Mouse (Mus musculus): ENCODE data around the gene 2010111I01Rik. TPM values are rescaled to one million over a fixed set of nuclear protein-coding genes. Genes with fewer than 3 reads are reported as not detected.

2010111I01Rik gene
- polyA plus RNA-seq, 1 experiment, result 123 TPM

DNA sequence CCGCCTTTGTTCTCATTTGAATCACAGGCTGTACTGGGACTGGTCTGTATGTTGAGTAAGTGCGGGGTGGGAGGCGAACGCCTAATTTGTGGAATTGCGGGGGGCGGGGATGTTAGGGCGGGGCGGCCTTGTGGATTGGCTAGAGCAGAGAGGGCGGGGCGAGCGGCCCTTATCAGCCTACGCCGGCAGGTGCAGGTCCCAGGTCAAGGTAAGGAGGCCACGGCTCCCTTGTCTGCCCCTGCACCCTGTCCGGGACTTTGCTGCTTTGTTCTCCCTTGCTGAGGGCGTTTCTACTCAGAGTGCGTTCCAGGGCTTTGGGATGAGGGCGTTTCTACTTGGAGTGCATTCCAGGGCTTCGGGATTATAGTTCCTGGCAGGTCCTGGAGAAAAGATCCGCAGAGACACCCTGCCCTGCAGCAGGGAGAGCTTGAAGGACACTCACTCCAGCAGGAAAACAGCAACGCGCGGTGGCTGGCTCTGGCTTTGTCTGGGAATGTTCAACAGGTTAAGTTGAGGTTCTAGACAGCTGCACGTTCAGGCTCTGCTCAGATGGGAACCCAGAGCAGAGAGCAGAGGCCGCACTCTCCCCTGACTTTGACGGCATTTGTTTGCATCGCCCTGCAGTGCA is 308.0 kb downstream of the 2010111I01Rik start:
- Histone ChIP-seq H3K4me3 (ENCODE audit: insufficient read depth, low read length) (no peak overlapping the region), H3K4me1 (ENCODE audit: control insufficient read depth, insufficient read depth, low read length) (peaks cover 28% of the 10 kb centered on the region), H3K27ac (ENCODE audit: insufficient read depth, low read depth, low read length) (no peak overlapping the region)
- TF ChIP-seq POLR2A (IDR thresholded peaks at IDR 0.05; ENCODE audit: borderline replicate concordance, low read depth, low read length) (no peak), CTCF (IDR thresholded peaks at IDR 0.05; ENCODE audit: low read depth, low read length) (no peak)

DNA sequence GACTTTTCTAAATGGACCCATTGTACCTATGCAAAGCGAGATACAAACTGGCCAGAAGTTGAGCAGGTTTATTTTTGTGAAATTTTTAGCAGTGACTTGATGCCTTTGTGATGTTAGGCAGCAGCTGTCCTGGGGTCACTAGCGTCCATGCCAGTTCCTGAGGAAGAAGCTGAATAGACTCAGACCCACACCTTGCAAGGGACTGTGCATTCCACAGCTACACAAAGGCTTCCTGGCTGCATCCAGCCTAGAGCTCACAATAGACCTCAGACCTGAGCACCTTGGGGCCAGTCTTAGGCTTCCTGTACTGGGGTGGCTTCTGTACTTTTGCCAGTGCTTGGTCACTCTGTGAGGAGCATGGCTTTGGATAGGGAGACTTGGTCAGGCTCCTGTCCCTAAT is 309.2 kb downstream of the 2010111I01Rik start:
- peaks cover 25% of the 10 kb centered on the region for H3K4me1 ChIP-seq (ENCODE audit: control insufficient read depth, insufficient read depth, low read length)
- H3K27ac ChIP-seq (ENCODE audit: insufficient read depth, low read depth, low read length), result no peak overlapping the region
- TF ChIP-seq POLR2A (IDR thresholded peaks at IDR 0.05; ENCODE audit: borderline replicate concordance, low read depth, low read length) (no peak), CTCF (IDR thresholded peaks at IDR 0.05; ENCODE audit: low read depth, low read length) (no peak)
- no peak overlapping the region for H3K4me3 ChIP-seq (ENCODE audit: insufficient read depth, low read length)

DNA sequence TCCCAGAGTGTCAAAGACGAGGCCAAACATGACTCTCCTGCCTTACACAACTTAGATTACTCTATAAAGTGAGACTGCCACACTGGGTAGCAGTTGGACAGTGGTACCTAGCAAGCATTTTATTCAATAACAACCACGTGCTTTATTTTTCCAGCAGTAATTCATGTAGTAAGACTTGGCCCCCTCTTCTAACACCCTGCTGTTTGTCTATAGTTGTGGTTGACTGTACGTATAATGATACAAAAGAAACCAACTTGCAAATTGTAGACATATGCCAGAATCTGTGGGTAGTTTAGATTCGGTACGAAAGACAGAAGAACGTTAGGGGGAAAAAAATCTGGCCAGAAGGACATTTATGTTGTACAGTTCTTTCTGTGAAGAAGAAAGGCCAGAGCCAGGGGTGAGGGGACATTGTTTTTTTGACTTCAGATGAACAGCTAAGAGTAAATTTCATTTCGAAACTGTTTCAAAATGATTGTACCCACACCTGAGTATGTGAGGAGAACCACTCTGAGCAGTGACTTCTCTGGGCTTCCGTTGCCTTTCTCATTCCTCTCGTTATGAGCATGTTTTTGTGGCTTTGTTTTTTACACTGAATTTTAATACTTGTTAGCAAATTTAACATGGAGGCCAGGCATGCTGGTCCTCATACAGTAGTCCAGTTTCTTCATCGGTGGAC is 309.9 kb downstream of the 2010111I01Rik start:
- H3K4me3 ChIP-seq (ENCODE audit: insufficient read depth, low read length), result no peak overlapping the region
- H3K4me1 ChIP-seq (ENCODE audit: control insufficient read depth, insufficient read depth, low read length), result peaks cover 29% of the 10 kb centered on the region
- no peak overlapping the region for H3K27ac ChIP-seq (ENCODE audit: insufficient read depth, low read depth, low read length)
- TF ChIP-seq CTCF (IDR thresholded peaks at IDR 0.05; ENCODE audit: low read depth, low read length), result no peak
- TF ChIP-seq POLR2A (IDR thresholded peaks at IDR 0.05; ENCODE audit: borderline replicate concordance, low read depth, low read length), result no peak

DNA sequence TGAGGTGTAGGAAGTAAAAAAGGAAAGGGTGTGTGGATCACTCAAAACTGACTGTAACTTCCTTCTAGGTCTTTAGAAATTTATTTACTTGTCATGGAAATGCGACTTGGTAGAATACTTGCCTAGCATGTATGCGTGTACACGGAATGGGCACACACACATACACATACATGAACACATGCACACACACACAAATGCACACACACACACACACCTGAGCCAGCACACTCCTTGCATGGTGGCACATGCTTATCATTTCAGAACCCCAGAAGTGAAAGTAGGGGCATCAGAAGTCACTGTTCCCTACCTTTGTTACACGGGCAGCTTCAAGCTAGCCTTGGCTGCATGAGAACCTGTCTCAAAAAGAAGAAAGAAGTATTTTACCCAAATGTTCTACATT is 311.7 kb downstream of the 2010111I01Rik start:
- Histone ChIP-seq H3K4me3 (ENCODE audit: insufficient read depth, low read length) (no peak overlapping the region), H3K27ac (ENCODE audit: insufficient read depth, low read depth, low read length) (no peak overlapping the region), H3K4me1 (ENCODE audit: control insufficient read depth, insufficient read depth, low read length) (peaks cover 40% of the 10 kb centered on the region)
- no peak for TF ChIP-seq CTCF (IDR thresholded peaks at IDR 0.05; ENCODE audit: low read depth, low read length)
- TF ChIP-seq POLR2A (IDR thresholded peaks at IDR 0.05; ENCODE audit: borderline replicate concordance, low read depth, low read length), result no peak

- TF ChIP-seq CTCF (IDR thresholded peaks at IDR 0.05; ENCODE audit: low read depth, low read length) (no peak), POLR2A (IDR thresholded peaks at IDR 0.05; ENCODE audit: borderline replicate concordance, low read depth, low read length) (no peak)
- H3K27ac ChIP-seq (ENCODE audit: insufficient read depth, low read depth, low read length), result no peak overlapping the region
- peaks cover 40% of the 10 kb centered on the region for H3K4me1 ChIP-seq (ENCODE audit: control insufficient read depth, insufficient read depth, low read length)
- H3K4me3 ChIP-seq (ENCODE audit: insufficient read depth, low read length), result no peak overlapping the region
These were observed 312.6 kb downstream of the 2010111I01Rik start for GRCm38 (mm10) chr13:63277316-63277715.

DNA sequence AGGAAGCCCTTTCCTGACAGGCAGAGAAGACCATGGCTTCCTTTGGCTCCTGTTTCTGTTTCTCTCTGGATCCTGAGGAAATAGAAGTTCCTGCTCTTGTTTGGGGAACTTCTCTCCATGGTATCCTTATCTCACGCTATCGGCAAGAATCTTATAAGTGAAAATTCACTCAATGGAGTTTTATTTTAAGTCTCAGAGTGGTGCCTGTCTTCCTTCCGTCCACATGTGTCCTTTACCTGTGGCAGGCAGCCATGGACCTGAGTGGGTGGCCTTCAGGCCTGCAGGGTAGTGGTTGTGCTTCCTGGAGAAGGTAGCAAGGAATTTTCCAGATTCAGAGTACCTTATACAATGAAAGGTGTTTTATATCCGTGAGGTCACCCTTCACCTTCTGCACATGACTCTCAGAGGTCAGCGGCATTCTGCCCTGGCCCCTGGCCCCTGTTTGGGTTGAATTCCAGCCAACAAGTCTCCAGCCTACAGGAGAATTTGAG is 313.5 kb downstream of the 2010111I01Rik start:
- Histone ChIP-seq H3K27ac (ENCODE audit: insufficient read depth, low read depth, low read length) (peak overlapping the region; percentile 62), H3K4me1 (ENCODE audit: control insufficient read depth, insufficient read depth, low read length) (peaks cover 40% of the 10 kb centered on the region), H3K4me3 (ENCODE audit: insufficient read depth, low read length) (peak overlapping the region; percentile 34)
- no peak for TF ChIP-seq POLR2A (IDR thresholded peaks at IDR 0.05; ENCODE audit: borderline replicate concordance, low read depth, low read length)
- TF ChIP-seq CTCF (IDR thresholded peaks at IDR 0.05; ENCODE audit: low read depth, low read length), result no peak

- TF ChIP-seq POLR2A (IDR thresholded peaks at IDR 0.05; ENCODE audit: borderline replicate concordance, low read depth, low read length) (no peak), CTCF (IDR thresholded peaks at IDR 0.05; ENCODE audit: low read depth, low read length) (no peak)
- H3K4me1 ChIP-seq (ENCODE audit: control insufficient read depth, insufficient read depth, low read length), result peaks cover 37% of the 10 kb centered on the region
- peak overlapping the region; percentile 62 for H3K27ac ChIP-seq (ENCODE audit: insufficient read depth, low read depth, low read length)
- H3K4me3 ChIP-seq (ENCODE audit: insufficient read depth, low read length), result peak overlapping the region; percentile 36; the same call in 1 of the 2 replicates
These were observed 314.2 kb downstream of the 2010111I01Rik start for GRCm38 (mm10) chr13:63278796-63279475.

- Histone ChIP-seq H3K4me3 (ENCODE audit: insufficient read depth, low read length) (peak overlapping the region; percentile 36; the same call in 1 of the 2 replicates), H3K27ac (ENCODE audit: insufficient read depth, low read depth, low read length) (no peak overlapping the region), H3K4me1 (ENCODE audit: control insufficient read depth, insufficient read depth, low read length) (peaks cover 37% of the 10 kb centered on the region)
- TF ChIP-seq POLR2A (IDR thresholded peaks at IDR 0.05; ENCODE audit: borderline replicate concordance, low read depth, low read length) (no peak), CTCF (IDR thresholded peaks at IDR 0.05; ENCODE audit: low read depth, low read length) (no peak)
These were observed 315.1 kb downstream of the 2010111I01Rik start for GRCm38 (mm10) chr13:63279807-63280206.

GRCm38 (mm10) chr13:63280344-63280743 is 315.7 kb downstream of the 2010111I01Rik start:
- H3K27ac ChIP-seq (ENCODE audit: insufficient read depth, low read depth, low read length), result no peak overlapping the region
- TF ChIP-seq POLR2A (IDR thresholded peaks at IDR 0.05; ENCODE audit: borderline replicate concordance, low read depth, low read length), result no peak
- TF ChIP-seq CTCF (IDR thresholded peaks at IDR 0.05; ENCODE audit: low read depth, low read length), result no peak
- H3K4me1 ChIP-seq (ENCODE audit: control insufficient read depth, insufficient read depth, low read length), result peaks cover 33% of the 10 kb centered on the region
- no peak overlapping the region for H3K4me3 ChIP-seq (ENCODE audit: insufficient read depth, low read length)

Measured in bone marrow macrophage, adult 2 months (primary cell).